Mouse (Mus musculus) spleen, adult 2 months (tissue): ENCODE results near the gene Eefsec.

Source experiments
- CTCF ChIP-seq: fragments of 200-500 bp; IDR thresholded peaks from 2 replicates; pipeline ENCODE4 v1.5.1; 2011; ENCODE audit warnings: mild to moderate bottlenecking, inconsistent platforms; ENCODE audit not compliant: insufficient read depth, insufficient read length, insufficient replicate concordance; ENCODE audit errors: extremely low read depth
- POLR2A ChIP-seq: fragments of 200-500 bp; IDR thresholded peaks from 2 replicates; pipeline ENCODE4 v1.6.1; 2011; ENCODE audit warnings: low read depth, low read length, inconsistent platforms

DNA sequence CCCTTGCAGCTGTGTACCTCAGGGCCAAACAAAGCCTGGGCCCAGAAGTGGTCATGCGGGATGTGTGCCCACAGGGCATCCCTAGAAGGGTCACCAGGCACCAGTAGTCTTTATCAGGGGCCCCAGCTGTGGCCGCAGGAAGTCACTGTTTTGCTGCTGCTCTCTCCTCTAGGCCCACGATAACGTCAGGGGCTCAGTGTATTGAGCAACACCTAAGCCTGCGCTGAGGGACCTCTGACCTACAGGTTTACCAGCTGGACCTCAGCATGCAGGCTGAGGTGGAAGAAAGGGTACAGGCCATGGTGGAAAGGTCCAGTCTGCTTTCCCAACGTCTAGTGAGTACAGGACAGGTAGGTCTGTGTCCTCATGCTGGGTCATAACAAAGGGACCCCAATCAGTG lies 192.3 kb downstream of the Eefsec start:
- no peak for TF ChIP-seq CTCF
- TF ChIP-seq POLR2A = no peak
